Mouse (Mus musculus): ENCODE measurements around the gene Astn2. TPM values are rescaled to one million over a fixed set of nuclear protein-coding genes. Genes with fewer than 3 reads are reported as not detected.

Astn2 gene
- polyA plus RNA-seq, 1 experiment from 2014 or later: 0.01 TPM

- Histone ChIP-seq H3K27ac (replicated peaks) (no peak overlapping the region), H3K9ac (no peak overlapping the region), H3K4me1 (replicated peaks) (no peaks in the 10 kb centered on the region), H3K36me3 (replicated peaks) (no peaks in the 10 kb centered on the region), H3K27me3 (no peaks in the 10 kb centered on the region), H3K9me3 (replicated peaks) (no peaks in the 10 kb centered on the region), H3K4me2 (no peak overlapping the region), H3K4me3 (replicated peaks) (no peak overlapping the region)
- no peak for ATAC-seq (ENCODE audit: insufficient read depth)
- 68% methylated on average over 8 of the region's 8 CpGs for WGBS (ENCODE audit: insufficient replicate concordance)
These were observed 492.0 kb downstream of the Astn2 start for GRCm38 (mm10) chr4:65912247-65912942.

GRCm38 (mm10) chr4:65907660-65908059 is 496.8 kb downstream of the Astn2 start:
- Histone ChIP-seq H3K27ac (replicated peaks) (no peak overlapping the region), H3K4me2 (no peak overlapping the region), H3K9ac (no peak overlapping the region), H3K9me3 (replicated peaks) (no peaks in the 10 kb centered on the region), H3K4me3 (replicated peaks) (no peak overlapping the region), H3K27me3 (no peaks in the 10 kb centered on the region), H3K36me3 (replicated peaks) (no peaks in the 10 kb centered on the region), H3K4me1 (replicated peaks) (no peaks in the 10 kb centered on the region)
- no peak for ATAC-seq (ENCODE audit: insufficient read depth)
- WGBS (ENCODE audit: insufficient replicate concordance): 54% methylated on average over 7 of the region's 7 CpGs

- Histone ChIP-seq H3K27me3 (no peaks in the 10 kb centered on the region), H3K9ac (no peak overlapping the region), H3K36me3 (replicated peaks) (no peaks in the 10 kb centered on the region), H3K4me3 (replicated peaks) (no peak overlapping the region), H3K9me3 (replicated peaks) (no peaks in the 10 kb centered on the region), H3K4me2 (no peak overlapping the region), H3K4me1 (replicated peaks) (no peaks in the 10 kb centered on the region), H3K27ac (replicated peaks) (no peak overlapping the region)
- ATAC-seq (ENCODE audit: insufficient read depth): no peak
- WGBS (ENCODE audit: insufficient replicate concordance): 64% methylated on average over 2 of the region's 2 CpGs
These were observed 499.4 kb downstream of the Astn2 start for GRCm38 (mm10) chr4:65904963-65905362.

DNA sequence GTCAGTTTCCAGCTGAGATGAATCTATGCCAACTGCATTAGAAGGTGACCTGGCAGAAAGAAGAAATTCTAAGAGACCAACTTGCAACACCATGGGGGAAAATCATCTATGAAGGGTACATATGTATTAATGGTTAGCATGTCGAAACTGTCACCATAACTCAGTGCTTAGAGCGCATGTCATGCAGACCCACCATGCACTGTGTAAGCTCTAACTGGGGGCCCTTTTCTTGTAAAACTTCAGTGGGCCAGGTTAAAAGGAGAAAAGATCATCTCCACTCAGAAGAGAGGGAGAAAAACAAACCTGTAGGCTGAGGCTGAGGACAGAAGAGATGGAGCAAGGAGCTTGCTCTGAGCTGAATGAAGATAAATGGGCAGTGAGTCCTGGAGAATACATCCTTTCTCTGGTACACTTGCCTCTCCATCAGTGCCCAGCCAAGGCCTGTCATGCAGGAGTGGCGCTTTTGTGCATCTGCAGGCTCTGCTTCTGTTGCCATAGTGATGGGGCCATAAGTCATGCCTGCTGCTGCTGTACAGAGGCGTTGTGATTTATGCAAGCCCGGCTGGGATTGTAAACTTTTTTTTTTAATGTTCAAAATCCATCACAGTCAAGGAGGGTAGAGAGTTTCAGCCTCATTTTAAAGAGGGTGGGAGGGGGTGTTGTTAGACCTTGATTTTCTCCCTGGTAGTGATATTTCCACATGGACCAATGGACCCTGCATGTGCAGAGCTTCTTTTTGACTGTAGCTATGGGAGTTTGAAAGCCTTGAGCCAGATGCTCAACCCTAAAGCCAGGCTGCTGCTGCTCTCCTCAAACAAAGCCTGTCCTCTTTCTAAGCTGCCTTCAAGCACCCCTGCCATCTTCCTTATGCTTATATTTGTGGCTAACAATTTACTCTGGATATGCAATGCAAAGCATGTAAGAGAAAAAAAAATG is 508.1 kb downstream of the Astn2 start:
- no peak overlapping the region for H3K9ac ChIP-seq
- H3K9me3 ChIP-seq (replicated peaks): no peaks in the 10 kb centered on the region
- H3K27me3 ChIP-seq: no peaks in the 10 kb centered on the region
- H3K4me1 ChIP-seq (replicated peaks): no peaks in the 10 kb centered on the region
- WGBS (ENCODE audit: insufficient replicate concordance): 55% methylated on average over 5 of the region's 5 CpGs
- no peak for ATAC-seq (ENCODE audit: insufficient read depth)
- H3K36me3 ChIP-seq (replicated peaks): no peaks in the 10 kb centered on the region
- no peak overlapping the region for H3K4me2 ChIP-seq
- no peak overlapping the region for H3K4me3 ChIP-seq (replicated peaks)
- no peak overlapping the region for H3K27ac ChIP-seq (replicated peaks)

DNA sequence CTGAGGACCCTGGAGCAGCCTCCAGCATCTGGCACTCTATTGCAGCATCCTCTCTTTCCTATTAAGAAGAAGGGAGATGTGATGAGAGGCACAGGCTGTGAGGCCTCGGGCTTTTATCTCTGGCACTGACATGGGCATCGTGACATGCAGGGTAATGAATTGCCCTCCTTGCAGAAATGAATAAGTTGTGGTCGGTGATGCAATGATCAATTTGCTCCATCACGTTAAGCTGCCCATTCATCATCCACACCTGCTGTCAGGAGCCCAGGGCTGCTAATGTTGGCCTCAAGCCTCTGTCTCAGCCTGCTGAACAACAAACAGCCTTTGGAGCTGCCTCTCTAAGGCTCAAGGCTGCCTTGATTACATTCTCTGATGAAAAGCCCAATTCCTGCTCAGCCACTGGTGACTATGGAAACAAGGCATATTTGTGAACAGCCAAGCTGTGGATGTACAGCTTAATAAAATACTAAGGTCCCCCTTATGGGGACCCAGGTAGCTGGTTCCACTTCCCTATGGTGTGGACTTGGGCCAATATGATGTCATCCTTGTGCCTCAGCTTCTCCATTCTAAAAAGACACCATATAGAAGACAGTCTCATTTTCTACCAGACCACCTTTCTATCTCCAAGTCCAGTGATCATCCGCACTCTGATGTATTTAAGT is 515.9 kb downstream of the Astn2 start:
- no peak for ATAC-seq (ENCODE audit: insufficient read depth)
- H3K36me3 ChIP-seq (replicated peaks): no peaks in the 10 kb centered on the region
- H3K4me3 ChIP-seq (replicated peaks): no peak overlapping the region
- H3K4me1 ChIP-seq (replicated peaks): no peaks in the 10 kb centered on the region
- no peak overlapping the region for H3K4me2 ChIP-seq
- H3K9me3 ChIP-seq (replicated peaks): no peaks in the 10 kb centered on the region
- no peak overlapping the region for H3K9ac ChIP-seq
- H3K27ac ChIP-seq (replicated peaks): no peak overlapping the region
- no peaks in the 10 kb centered on the region for H3K27me3 ChIP-seq
- 46% methylated on average over 5 of the region's 5 CpGs for WGBS (ENCODE audit: insufficient replicate concordance)

DNA sequence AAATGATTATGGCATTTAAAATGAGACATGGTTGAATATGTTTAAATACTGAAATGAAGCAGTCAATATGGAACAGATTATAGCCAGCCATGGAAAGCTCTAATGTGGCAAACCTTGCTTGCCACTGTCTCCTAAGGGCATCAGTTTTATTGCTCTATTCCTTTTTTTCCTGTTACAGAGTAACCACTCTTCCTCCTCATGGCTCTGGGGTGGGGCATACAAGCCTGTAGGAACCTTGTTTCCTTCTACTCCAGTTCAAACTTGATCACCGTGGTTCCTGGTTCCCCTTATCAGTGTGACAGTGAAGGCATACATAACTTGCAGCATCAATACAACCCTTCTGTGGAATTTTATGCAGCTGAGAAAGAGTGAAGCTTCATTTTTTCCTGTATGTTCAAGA is 517.5 kb downstream of the Astn2 start:
- Histone ChIP-seq H3K4me3 (replicated peaks) (no peak overlapping the region), H3K27me3 (no peaks in the 10 kb centered on the region), H3K9ac (no peak overlapping the region), H3K36me3 (replicated peaks) (no peaks in the 10 kb centered on the region), H3K4me1 (replicated peaks) (no peaks in the 10 kb centered on the region), H3K27ac (replicated peaks) (no peak overlapping the region), H3K9me3 (replicated peaks) (no peaks in the 10 kb centered on the region), H3K4me2 (no peak overlapping the region)
- no peak for ATAC-seq (ENCODE audit: insufficient read depth)
- WGBS (ENCODE audit: insufficient replicate concordance): 29% methylated on average over 1 of the region's 1 CpGs

DNA sequence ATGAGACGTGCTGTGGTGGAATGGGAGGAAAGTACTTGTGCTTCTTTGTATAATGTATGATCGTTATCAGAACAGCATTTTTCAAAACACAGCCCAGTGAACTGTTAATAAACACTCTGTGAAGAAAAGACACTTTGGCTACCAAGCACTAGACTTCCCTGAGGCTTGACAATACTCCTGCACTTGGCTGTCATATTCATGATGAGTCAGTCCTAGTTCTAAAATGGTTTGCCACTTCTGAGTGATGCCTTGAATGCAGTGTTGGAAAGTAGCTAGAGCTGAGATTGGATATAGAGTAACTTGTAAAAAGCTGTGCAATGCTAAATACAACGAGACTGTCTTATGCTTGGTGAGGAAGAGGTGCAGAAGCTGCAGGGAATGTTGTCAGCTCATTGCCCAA is 518.5 kb downstream of the Astn2 start:
- Histone ChIP-seq H3K4me1 (replicated peaks) (no peaks in the 10 kb centered on the region), H3K9ac (no peak overlapping the region), H3K4me2 (no peak overlapping the region), H3K27me3 (no peaks in the 10 kb centered on the region), H3K9me3 (replicated peaks) (no peaks in the 10 kb centered on the region), H3K27ac (replicated peaks) (no peak overlapping the region), H3K4me3 (replicated peaks) (no peak overlapping the region), H3K36me3 (replicated peaks) (no peaks in the 10 kb centered on the region)
- ATAC-seq (ENCODE audit: insufficient read depth): no peak
- WGBS (ENCODE audit: insufficient replicate concordance): 38% methylated on average over 3 of the region's 3 CpGs

GRCm38 (mm10) chr4:65874236-65874781 is 530.1 kb downstream of the Astn2 start:
- WGBS (ENCODE audit: insufficient replicate concordance): 54% methylated on average over 2 of the region's 2 CpGs
- no peak overlapping the region for H3K4me3 ChIP-seq (replicated peaks)

GRCm38 (mm10) chr4:65864551-65864950 is 539.9 kb downstream of the Astn2 start:
- Histone ChIP-seq H3K27ac (replicated peaks) (no peak overlapping the region), H3K9ac (no peak overlapping the region), H3K4me2 (no peak overlapping the region), H3K4me1 (replicated peaks) (no peaks in the 10 kb centered on the region), H3K27me3 (no peaks in the 10 kb centered on the region), H3K36me3 (replicated peaks) (no peaks in the 10 kb centered on the region), H3K9me3 (replicated peaks) (no peaks in the 10 kb centered on the region), H3K4me3 (replicated peaks) (no peak overlapping the region)
- no peak for ATAC-seq (ENCODE audit: insufficient read depth)

More at GRCm38 (mm10) chr4:65874236-65874781, 530.1 kb downstream of the Astn2 start:
- Histone ChIP-seq H3K4me2 (no peak overlapping the region), H3K9me3 (replicated peaks) (no peaks in the 10 kb centered on the region), H3K27ac (replicated peaks) (no peak overlapping the region), H3K9ac (no peak overlapping the region), H3K4me1 (replicated peaks) (no peaks in the 10 kb centered on the region), H3K27me3 (no peaks in the 10 kb centered on the region), H3K36me3 (replicated peaks) (no peaks in the 10 kb centered on the region)
- no peak for ATAC-seq (ENCODE audit: insufficient read depth)

- no peak overlapping the region for H3K27ac ChIP-seq (replicated peaks)
- no peak overlapping the region for H3K9ac ChIP-seq
- H3K27me3 ChIP-seq: no peaks in the 10 kb centered on the region
- no peak for ATAC-seq (ENCODE audit: insufficient read depth)
- no peak overlapping the region for H3K4me3 ChIP-seq (replicated peaks)
- H3K4me2 ChIP-seq: no peak overlapping the region
- no peaks in the 10 kb centered on the region for H3K9me3 ChIP-seq (replicated peaks)
- H3K36me3 ChIP-seq (replicated peaks): no peaks in the 10 kb centered on the region
- WGBS (ENCODE audit: insufficient replicate concordance): 67% methylated on average over 2 of the region's 2 CpGs
- H3K4me1 ChIP-seq (replicated peaks): no peaks in the 10 kb centered on the region
These were observed 561.2 kb downstream of the Astn2 start for GRCm38 (mm10) chr4:65843191-65843590.

DNA sequence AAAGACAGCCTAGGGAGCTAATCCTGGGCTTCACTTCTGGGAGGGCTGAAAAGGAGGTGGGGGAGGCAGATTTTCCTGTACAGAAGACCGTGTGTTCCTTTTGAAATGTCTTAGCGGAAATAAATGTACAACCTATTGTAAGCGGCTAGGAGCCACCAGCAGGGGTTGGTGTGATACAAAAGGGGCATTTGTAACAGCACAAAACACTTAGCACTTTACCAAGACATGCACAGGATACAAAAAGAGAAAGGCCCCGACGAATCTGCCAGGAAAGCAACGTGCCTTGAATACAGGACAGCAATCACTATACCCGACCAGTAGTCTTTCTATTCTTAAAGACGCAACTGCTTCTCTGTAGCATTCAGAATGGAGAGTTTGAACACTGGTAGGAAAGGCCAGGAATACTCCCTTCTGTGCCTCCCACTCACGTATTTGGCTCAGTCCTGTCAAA is 564.8 kb downstream of the Astn2 start:
- Histone ChIP-seq H3K4me1 (replicated peaks) (no peaks in the 10 kb centered on the region), H3K9ac (no peak overlapping the region), H3K36me3 (replicated peaks) (no peaks in the 10 kb centered on the region), H3K4me3 (replicated peaks) (no peak overlapping the region), H3K27me3 (no peaks in the 10 kb centered on the region), H3K27ac (replicated peaks) (no peak overlapping the region), H3K4me2 (no peak overlapping the region), H3K9me3 (replicated peaks) (no peaks in the 10 kb centered on the region)
- WGBS (ENCODE audit: insufficient replicate concordance): 68% methylated on average over 9 of the region's 9 CpGs
- no peak for ATAC-seq (ENCODE audit: insufficient read depth)
